Mouse (Mus musculus) liver, adult 2 months (tissue): ENCODE data around the gene Mrtfa.

Experiments
- CTCF ChIP-seq: fragments of 200-500 bp; IDR thresholded peaks from 2 replicates; pipeline ENCODE4 v1.5.1; 2011; ENCODE audit warnings: low read depth, low read length, control low read depth
- POLR2A ChIP-seq: fragments of 200-500 bp; IDR thresholded peaks from 2 replicates; pipeline ENCODE4 v1.6.1; 2011; ENCODE audit warnings: low read length, control low read depth; ENCODE audit not compliant: insufficient read depth; ENCODE audit errors: extremely low read depth

DNA sequence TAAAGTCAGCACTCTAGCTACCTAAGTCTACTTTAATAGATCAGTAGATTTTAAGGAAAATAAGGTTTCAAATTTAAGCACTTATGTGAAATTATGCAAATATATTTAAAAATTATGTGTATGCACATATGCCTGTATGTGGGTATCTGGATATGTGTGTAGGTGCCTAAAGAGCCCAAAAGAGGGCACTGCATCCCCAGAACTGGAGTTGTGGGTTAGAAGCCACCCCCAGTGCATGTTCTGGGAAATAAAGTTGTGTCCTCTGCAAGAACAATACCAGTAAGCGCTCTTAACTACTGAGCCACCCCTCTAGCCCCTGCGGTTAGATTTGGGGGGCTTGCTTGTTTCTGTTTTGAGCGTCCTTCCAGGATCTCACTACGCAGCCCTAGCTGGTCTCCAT, 113.0 kb downstream of the Mrtfa start:
- TF ChIP-seq POLR2A = no peak
- TF ChIP-seq CTCF = no peak
